Mouse (Mus musculus): ENCODE results near the gene Mfsd1.

DNA sequence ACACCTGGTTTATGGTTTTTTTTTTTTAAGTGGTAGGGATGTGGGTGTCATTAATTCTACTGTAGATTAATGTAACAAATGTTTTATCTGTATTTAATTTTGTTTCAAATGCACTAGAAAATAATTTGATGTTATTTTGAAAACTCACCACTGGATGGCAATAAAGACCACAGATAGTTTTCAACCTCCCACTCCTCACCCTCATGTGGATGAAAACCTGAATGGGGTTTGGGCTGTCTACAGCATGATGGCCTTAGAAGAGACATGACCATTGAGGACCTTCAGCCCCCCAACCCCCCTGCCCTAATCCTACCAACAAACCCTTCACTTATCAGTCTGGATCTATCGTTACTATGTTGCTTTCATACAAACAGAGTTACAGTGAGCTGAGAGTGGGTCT, 42.1 kb downstream of the Mfsd1 start:
- TF ChIP-seq POLR2A (IDR thresholded peaks at IDR 0.05; ENCODE audit: insufficient read depth, low read length) (no peak), CTCF (IDR thresholded peaks at IDR 0.05; ENCODE audit: low read depth, low read length) (no peak)

Measured in ES-Bruce4 (cell line).